Mouse (Mus musculus): ENCODE results near the gene Gpr146.
A peak's percentile ranks its signal among the peaks of the same experiment; 100 is the strongest.

Gpr146 gene

GRCm38 (mm10) chr5:139429818-139430341, 52.4 kb downstream of the Gpr146 start:
- DNase-seq (ENCODE audit: low spot score) = peak; percentile 83

DNA sequence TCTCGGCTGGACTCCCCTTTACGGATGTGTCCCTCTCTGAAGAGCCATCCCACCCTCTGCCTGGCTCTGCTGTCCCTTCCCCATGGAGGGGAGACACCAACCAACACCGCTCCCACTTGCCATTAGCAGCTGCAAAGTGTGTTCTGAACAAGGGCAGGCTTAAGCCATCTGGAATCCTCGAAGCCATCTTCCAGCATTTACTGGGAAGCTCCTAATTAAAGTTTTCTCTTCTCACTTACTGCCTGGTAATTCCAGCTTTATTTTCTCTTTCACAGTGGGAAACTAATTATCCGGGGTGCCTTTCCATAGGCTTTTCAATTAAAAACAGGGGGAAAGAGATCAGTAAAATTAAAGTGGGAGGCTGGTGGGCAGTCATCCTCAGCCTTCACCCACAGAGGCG, 54.8 kb downstream of the Gpr146 start:
- no peak for DNase-seq (ENCODE audit: low spot score)

DNA sequence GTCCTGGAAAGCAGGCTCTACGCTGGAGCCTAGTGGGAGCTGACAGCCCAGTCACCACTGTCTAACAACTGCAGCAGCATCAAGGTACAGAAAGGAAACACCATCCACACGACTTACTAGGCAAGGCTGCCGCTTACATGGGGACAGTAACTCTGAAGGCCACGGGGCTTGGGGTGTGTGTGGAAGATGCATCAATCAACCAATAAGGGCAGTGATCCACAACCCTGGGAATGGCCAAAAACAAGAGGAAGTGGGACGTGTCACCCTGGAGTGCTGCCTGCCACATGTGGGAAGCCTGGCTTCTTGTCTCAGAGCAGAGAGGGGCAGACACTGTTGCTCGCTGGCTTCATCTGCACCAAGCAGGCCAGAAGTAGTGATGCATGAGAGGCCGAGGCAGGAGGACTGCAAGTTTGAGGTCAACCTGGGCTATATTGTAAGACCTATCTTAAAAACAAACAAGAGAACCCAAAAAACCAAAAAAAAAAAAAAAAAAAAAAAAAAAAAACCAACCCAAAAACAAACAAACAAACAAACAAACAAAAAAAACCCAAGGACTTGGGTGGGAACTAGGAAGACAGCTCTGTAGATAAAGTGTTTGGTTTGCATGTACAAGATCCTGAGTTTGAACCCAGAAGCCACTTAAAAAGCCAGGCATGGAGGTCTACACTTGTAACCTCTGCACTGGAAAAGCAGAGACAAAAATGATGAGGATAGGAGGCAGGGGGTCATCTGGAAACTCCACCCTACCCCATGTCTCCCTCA, 55.4 kb downstream of the Gpr146 start:
- no peak for DNase-seq (ENCODE audit: low spot score)

DNA sequence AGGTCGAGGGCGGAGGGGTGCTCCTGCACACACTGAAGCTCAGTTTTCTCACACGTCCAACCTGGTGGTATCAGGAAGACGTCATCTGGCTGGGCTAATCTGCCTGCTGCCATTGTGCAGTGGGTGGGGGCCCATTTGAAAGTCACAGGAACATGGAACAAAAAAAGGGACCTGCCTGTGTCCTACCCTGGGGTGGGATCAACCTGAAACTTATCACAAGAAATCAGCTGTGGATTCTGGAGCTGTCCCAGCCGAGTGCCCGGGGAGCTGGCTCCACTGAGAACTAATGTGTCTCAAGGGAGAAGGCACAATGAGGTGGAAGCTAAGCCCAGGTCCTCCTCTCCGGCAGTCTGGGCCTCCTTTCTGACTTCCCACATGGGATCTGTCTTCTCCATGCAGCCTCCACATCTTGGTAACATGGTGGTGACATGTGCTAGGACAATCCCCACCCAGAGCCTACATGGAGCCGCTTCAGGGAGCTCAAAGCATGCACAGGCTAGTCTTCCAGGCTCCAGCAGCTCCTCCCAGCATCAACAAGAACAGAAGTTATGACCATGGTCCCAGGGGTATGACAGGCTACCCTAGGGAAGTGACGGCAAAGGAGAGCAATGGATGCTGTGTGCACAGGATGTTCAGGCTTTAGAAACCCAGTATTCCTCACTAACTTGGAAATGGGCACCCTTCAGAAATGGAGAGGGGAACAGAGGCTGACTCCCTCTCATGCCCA, 56.5 kb downstream of the Gpr146 start:
- DNase-seq (ENCODE audit: low spot score) = peak; percentile 21

DNA sequence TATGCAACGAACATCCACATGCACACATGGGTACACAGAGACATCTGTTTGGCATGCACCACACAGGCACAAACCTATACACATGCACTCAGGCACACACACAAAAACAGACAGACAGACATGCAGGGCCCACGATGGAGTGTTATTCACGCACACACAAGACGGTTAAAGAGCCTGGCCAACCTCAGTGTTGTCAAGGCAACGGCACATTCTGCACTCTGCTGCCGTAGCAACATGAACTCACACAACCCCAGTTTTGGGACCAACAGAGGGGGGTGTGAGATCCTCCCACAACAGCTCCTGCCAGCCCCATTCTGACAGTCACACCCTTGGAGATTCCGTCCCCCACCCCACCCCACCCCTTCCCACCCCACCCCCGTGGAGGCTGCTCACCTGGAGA, 57.4 kb downstream of the Gpr146 start:
- peak; percentile 32 for DNase-seq (ENCODE audit: low spot score)

GRCm38 (mm10) chr5:139437769-139438168, 60.3 kb downstream of the Gpr146 start:
- no peak for DNase-seq (ENCODE audit: low spot score)

DNA sequence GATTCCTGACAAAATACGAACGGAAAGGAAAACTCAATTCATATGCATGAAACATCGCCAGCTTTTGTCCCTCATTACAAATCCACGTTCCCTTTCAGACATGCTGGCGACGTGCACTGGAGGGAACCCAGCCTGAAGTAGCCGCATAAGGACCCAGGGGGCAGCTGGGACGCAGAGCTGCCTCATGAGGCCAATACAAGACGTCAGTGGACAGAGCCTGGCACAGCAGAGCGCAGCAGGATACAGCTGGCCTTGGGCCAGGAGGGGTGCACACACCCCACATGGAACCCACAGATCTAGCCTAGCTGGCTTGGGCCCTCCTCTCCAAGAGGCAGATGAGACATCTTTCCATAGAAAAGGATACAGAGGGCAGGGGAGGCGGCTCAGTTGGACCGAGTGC, 60.9 kb downstream of the Gpr146 start:
- DNase-seq (ENCODE audit: low spot score) = no peak

DNA sequence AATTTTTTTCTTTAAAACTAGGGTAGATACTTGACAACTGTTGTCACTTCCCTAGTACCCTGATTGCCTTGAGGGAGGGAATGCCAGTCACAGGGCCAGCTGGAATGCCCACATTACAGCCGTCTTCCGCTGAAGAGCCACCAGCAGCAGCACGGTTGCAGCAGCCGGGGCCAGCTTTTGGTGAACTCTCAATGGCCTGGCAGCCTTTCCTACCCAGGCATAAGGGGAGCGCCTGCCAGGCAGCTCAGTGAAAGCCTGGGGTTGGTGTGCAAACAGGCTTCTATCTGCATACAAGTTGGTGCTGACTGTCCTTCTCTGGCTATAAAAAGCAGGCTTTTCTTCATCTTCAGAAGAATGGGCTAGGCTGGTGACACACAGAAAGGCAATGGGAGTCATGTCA, 63.0 kb downstream of the Gpr146 start:
- no peak for DNase-seq (ENCODE audit: low spot score)

GRCm38 (mm10) chr5:139440926-139441725, 63.6 kb downstream of the Gpr146 start:
- DNase-seq (ENCODE audit: low spot score) = no peak

DNA sequence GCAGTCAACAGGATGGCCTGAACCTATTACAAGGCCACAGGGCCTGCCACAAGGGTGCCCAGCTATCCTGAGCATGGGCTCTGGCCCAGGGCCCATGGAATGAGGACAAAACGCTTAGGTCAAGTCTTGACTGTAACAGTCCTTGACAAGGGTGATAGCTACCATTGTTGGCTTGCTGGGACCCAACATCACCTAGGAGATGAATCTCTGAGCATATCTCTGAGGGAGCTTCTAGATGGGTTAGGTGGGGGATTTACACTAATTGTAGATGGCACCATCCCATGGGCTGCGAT, 64.2 kb downstream of the Gpr146 start:
- DNase-seq (ENCODE audit: low spot score) = no peak

GRCm38 (mm10) chr5:139442428-139442827, 64.9 kb downstream of the Gpr146 start:
- DNase-seq (ENCODE audit: low spot score) = no peak

DNA sequence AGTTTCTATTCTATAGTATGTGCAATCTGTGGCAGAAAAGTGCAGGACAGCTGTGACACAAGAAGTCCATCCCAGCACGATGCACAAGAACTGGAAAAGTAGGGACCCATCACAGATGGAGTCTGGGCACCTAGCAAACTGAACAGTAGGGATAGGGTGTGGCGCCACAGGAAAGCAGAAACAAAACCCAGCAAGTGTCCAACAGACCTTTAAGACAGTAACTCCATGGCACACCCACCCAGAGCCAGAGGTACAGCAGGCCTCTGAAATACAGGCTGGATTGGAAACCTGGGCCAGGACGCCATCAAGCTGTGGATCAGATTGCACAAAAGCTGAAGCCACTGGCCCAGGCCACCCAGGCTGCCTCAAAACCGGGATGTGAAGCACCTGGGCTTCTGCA, 65.5 kb downstream of the Gpr146 start:
- no peak for DNase-seq (ENCODE audit: low spot score)

GRCm38 (mm10) chr5:139445258-139445657, 67.8 kb downstream of the Gpr146 start:
- peak; percentile 37 for DNase-seq (ENCODE audit: low spot score)

Data from MN1 (cell line).